Mouse (Mus musculus) stomach, postnatal 0 days (tissue): ENCODE measurements at regions not wholly inside any gene's neighbourhood (a gene's known extent, or its start where the extent isn't known, plus 50 kb on each side); places are given as distances from the start of the nearest gene placed in this dataset.

Experiments
- CTCF ChIP-seq: IDR thresholded peaks from 2 replicates; pipeline ENCODE4 v1.5.1; 2016; ENCODE audit warnings: antibody characterized with exemption, low read depth, mild to moderate bottlenecking, moderate library complexity
- EP300 ChIP-seq: optimal IDR thresholded peaks from 2 replicates; pipeline ENCODE3; 2016; ENCODE audit warnings: antibody characterized with exemption

- no peak for TF ChIP-seq CTCF
- TF ChIP-seq EP300 = no peak
These were observed 64.8 kb upstream of the Ipo5 start for GRCm38 (mm10) chr14:120846073-120846850.
